Mouse (Mus musculus): ENCODE results near the gene 2310030G06Rik. TPM values are rescaled to one million over a fixed set of nuclear protein-coding genes. Genes with fewer than 3 reads are reported as not detected.

Gene 2310030G06Rik
- polyA plus RNA-seq, 1 experiment from 2014 or later, result 22.4 TPM

- no peaks in the 10 kb centered on the region for H3K9me3 ChIP-seq (ENCODE audit: control insufficient read depth, low read length)
- H3K27me3 ChIP-seq (ENCODE audit: control insufficient read depth, insufficient read depth, low read length), result no peaks in the 10 kb centered on the region
- TF ChIP-seq CTCF (IDR thresholded peaks at IDR 0.05; ENCODE audit: low read depth), result peak; percentile 35
- TF ChIP-seq EP300 (optimal IDR thresholded peaks at IDR 0.05), result no peak
- H3K27ac ChIP-seq (replicated peaks), result no peak overlapping the region
- H3K9ac ChIP-seq (ENCODE audit: low read length), result peak overlapping the region; percentile 64
- peak overlapping the region; percentile 85 for H3K4me2 ChIP-seq (replicated peaks; ENCODE audit: low read depth)
- DNase-seq (ENCODE audit: low spot score), result peak; percentile 75
- ATAC-seq (ENCODE audit: low FRiP score, low TSS enrichment), result peak; percentile 79
- H3K4me1 ChIP-seq (replicated peaks; ENCODE audit: control insufficient read depth, insufficient read depth), result no peaks in the 10 kb centered on the region; the same call in 1 of the 2 replicates
- no peaks in the 10 kb centered on the region for H3K36me3 ChIP-seq (ENCODE audit: control insufficient read depth, insufficient read depth, low read length)
- 0% methylated on average over 32 of the region's 45 CpGs for WGBS
- H3K4me3 ChIP-seq (ENCODE audit: low read depth, low read length), result peak overlapping the region; percentile 57
These were observed 18.2 kb downstream of the 2310030G06Rik start for GRCm38 (mm10) chr9:50727925-50728651.

GRCm38 (mm10) chr9:50727171-50727924 is 19.0 kb downstream of the 2310030G06Rik start:
- ATAC-seq (ENCODE audit: low FRiP score, low TSS enrichment), result no peak
- TF ChIP-seq EP300 (optimal IDR thresholded peaks at IDR 0.05) (no peak), CTCF (IDR thresholded peaks at IDR 0.05; ENCODE audit: low read depth) (no peak)
- Histone ChIP-seq H3K27me3 (ENCODE audit: control insufficient read depth, insufficient read depth, low read length) (no peaks in the 10 kb centered on the region), H3K9me3 (ENCODE audit: control insufficient read depth, low read length) (no peaks in the 10 kb centered on the region), H3K9ac (ENCODE audit: low read length) (peak overlapping the region; percentile 64), H3K27ac (replicated peaks) (no peak overlapping the region), H3K4me1 (replicated peaks; ENCODE audit: control insufficient read depth, insufficient read depth) (peaks cover 3% of the 10 kb centered on the region; the same call in 1 of the 2 replicates), H3K4me2 (replicated peaks; ENCODE audit: low read depth) (peak overlapping the region; percentile 85), H3K36me3 (ENCODE audit: control insufficient read depth, insufficient read depth, low read length) (no peaks in the 10 kb centered on the region), H3K4me3 (ENCODE audit: low read depth, low read length) (peak overlapping the region; percentile 57)
- 9% methylated on average over 30 of the region's 30 CpGs for WGBS
- no peak for DNase-seq (ENCODE audit: low spot score)

DNA sequence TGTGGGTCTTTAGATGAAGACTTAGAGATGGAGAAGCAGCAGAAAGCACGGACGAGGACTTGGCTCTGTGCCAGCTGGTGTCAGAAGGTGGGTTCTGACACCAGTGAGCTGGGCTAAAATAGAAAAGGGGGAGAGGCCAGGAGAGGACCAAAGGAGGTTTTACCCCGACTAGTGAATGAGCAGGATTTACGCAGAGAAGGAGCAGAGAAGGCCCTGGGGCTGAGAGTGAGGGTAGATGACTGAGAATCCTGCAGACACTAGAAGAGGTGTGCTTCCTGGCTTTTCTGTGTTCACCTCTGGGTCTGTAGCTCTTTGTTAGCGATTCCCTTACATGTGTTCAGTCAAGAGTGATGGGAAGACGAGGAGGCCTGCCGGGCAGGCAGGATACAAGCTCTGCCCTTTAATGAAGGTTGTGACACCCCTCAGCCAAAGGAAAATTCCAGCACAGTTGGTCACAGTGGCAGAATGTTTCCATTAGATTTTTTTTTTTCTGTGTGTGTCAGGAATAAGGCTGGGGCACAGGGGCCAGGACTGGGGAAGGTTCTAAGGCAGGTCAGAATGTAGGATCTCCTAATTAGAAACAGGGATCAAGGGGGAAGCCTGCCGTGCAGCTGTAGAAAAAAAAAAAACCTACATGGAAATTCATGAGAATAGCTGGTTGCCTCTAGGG is 20.3 kb downstream of the 2310030G06Rik start:
- WGBS, result 53% methylated on average over 8 of the region's 8 CpGs
- no peak overlapping the region for H3K9ac ChIP-seq (ENCODE audit: low read length)
- H3K4me3 ChIP-seq (ENCODE audit: low read depth, low read length), result no peak overlapping the region
- no peak for DNase-seq (ENCODE audit: low spot score)
- H3K9me3 ChIP-seq (ENCODE audit: control insufficient read depth, low read length), result no peaks in the 10 kb centered on the region
- H3K4me1 ChIP-seq (replicated peaks; ENCODE audit: control insufficient read depth, insufficient read depth), result peaks cover 4% of the 10 kb centered on the region; the same call in 1 of the 2 replicates
- no peak overlapping the region for H3K27ac ChIP-seq (replicated peaks)
- H3K4me2 ChIP-seq (replicated peaks; ENCODE audit: low read depth), result no peak overlapping the region
- no peak for TF ChIP-seq EP300 (optimal IDR thresholded peaks at IDR 0.05)
- TF ChIP-seq CTCF (IDR thresholded peaks at IDR 0.05; ENCODE audit: low read depth), result no peak
- H3K27me3 ChIP-seq (ENCODE audit: control insufficient read depth, insufficient read depth, low read length), result no peaks in the 10 kb centered on the region
- ATAC-seq (ENCODE audit: low FRiP score, low TSS enrichment), result no peak
- H3K36me3 ChIP-seq (ENCODE audit: control insufficient read depth, insufficient read depth, low read length), result no peaks in the 10 kb centered on the region

- no peak for ATAC-seq (ENCODE audit: low FRiP score, low TSS enrichment)
- TF ChIP-seq EP300 (optimal IDR thresholded peaks at IDR 0.05) (no peak), CTCF (IDR thresholded peaks at IDR 0.05; ENCODE audit: low read depth) (no peak)
- no peak overlapping the region for H3K4me3 ChIP-seq (ENCODE audit: low read depth, low read length)
- H3K27me3 ChIP-seq (ENCODE audit: control insufficient read depth, insufficient read depth, low read length), result no peaks in the 10 kb centered on the region
- no peaks in the 10 kb centered on the region for H3K9me3 ChIP-seq (ENCODE audit: control insufficient read depth, low read length)
- WGBS, result 68% methylated on average over 3 of the region's 3 CpGs
- H3K27ac ChIP-seq (replicated peaks), result no peak overlapping the region
- no peak overlapping the region for H3K9ac ChIP-seq (ENCODE audit: low read length)
- no peak for DNase-seq (ENCODE audit: low spot score)
- H3K4me2 ChIP-seq (replicated peaks; ENCODE audit: low read depth), result no peak overlapping the region
- H3K36me3 ChIP-seq (ENCODE audit: control insufficient read depth, insufficient read depth, low read length), result no peaks in the 10 kb centered on the region
- H3K4me1 ChIP-seq (replicated peaks; ENCODE audit: control insufficient read depth, insufficient read depth), result peaks cover 6% of the 10 kb centered on the region; the same call in 1 of the 2 replicates
These were observed 21.5 kb downstream of the 2310030G06Rik start for GRCm38 (mm10) chr9:50724661-50725330.

- H3K27me3 ChIP-seq (ENCODE audit: control insufficient read depth, insufficient read depth, low read length), result no peaks in the 10 kb centered on the region
- TF ChIP-seq CTCF (IDR thresholded peaks at IDR 0.05; ENCODE audit: low read depth) (no peak), EP300 (optimal IDR thresholded peaks at IDR 0.05) (no peak)
- H3K9me3 ChIP-seq (ENCODE audit: control insufficient read depth, low read length), result no peaks in the 10 kb centered on the region
- no peak overlapping the region for H3K27ac ChIP-seq (replicated peaks)
- no peak overlapping the region for H3K4me2 ChIP-seq (replicated peaks; ENCODE audit: low read depth)
- H3K4me3 ChIP-seq (ENCODE audit: low read depth, low read length), result no peak overlapping the region
- H3K36me3 ChIP-seq (ENCODE audit: control insufficient read depth, insufficient read depth, low read length), result no peaks in the 10 kb centered on the region
- no peak overlapping the region for H3K9ac ChIP-seq (ENCODE audit: low read length)
- DNase-seq (ENCODE audit: low spot score) (no peak), ATAC-seq (ENCODE audit: low FRiP score, low TSS enrichment) (no peak)
- peaks cover 6% of the 10 kb centered on the region; the same call in 1 of the 2 replicates for H3K4me1 ChIP-seq (replicated peaks; ENCODE audit: control insufficient read depth, insufficient read depth)
- 78% methylated on average over 2 of the region's 2 CpGs for WGBS
These were observed 22.2 kb downstream of the 2310030G06Rik start for GRCm38 (mm10) chr9:50724147-50724546.

All from stomach, postnatal 0 days (tissue).